Mouse (Mus musculus) adrenal gland, adult 8-10 months (tissue): Measurements from ENCODE around the gene Gm35134. TPM values are rescaled to one million over a fixed set of nuclear protein-coding genes. Genes with fewer than 3 reads are reported as not detected.
"Not testable (repeated sequence)": the region's sequence is repeated elsewhere in the genome, so short reads cannot be mapped to it uniquely, and the experiment has no call there.

Experiments
- DNase-seq: peaks from one replicate; pipeline ENCODE4 v3.0.0; 2022
- total RNA-seq, 4 experiments: library from RNA; stranded (reverse); gene quantifications; 2 replicates each; pipeline ENCODE4 v1.2.4; 2022

The Gm35134 gene
- total RNA-seq: not detected

DNA sequence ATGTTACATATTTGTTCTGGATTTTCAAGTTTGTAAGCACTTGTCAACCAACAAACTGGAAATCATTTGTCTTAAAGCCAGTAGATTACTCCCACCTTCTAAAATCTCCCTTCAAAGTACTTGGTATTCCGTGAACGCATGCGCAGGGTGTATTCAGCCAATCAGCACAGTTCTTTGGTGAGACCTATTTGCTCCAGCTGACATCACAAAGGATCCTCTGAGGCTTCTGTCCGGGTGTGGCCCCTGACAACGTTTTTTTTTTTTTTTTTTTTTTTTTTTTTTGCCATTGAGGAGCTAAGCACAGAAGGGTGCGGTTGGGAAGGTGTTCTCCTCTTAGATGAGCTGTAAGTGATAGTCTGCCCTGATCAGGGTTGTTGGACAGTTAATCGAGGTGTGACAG is at the start of gene Gm35134:
Gm35134 (plus strand) TSS at position 301 of the 400 bp plus-strand sequence.
- DNase-seq: not testable (repeated sequence)
